Mouse (Mus musculus) retina, embryonic 14.5 days (tissue): ENCODE measurements at regions not wholly inside any gene's neighbourhood (a gene's known extent, or its start where the extent isn't known, plus 50 kb on each side); places are given as distances from the start of the nearest gene placed in this dataset.
A peak's percentile ranks its signal among the peaks of the same experiment; 100 is the strongest.

Experiments
- DNase-seq: peaks from one replicate; pipeline ENCODE4 v3.0.0-alpha.2; 2015; ENCODE audit warnings: low spot score

DNA sequence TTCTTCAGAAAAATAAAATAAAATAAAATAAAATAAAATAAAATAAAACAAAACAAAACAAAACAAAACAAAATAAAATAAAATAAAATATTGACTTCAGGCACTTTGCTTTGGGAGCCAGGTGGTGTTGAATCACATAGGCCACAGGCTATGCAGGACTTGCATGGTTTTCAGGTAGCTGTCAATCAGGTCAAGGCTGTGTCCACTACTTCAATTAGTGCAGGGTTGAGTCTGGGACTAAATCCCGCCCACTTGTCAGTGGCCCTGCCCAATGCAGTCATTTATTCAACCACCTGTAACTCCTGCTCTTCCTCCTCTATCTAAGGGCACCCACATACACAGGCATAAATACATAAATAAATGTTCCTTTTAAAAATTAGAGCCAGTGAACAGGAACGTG lies 497.3 kb upstream of the Gm5415 start:
- no peak for DNase-seq

DNA sequence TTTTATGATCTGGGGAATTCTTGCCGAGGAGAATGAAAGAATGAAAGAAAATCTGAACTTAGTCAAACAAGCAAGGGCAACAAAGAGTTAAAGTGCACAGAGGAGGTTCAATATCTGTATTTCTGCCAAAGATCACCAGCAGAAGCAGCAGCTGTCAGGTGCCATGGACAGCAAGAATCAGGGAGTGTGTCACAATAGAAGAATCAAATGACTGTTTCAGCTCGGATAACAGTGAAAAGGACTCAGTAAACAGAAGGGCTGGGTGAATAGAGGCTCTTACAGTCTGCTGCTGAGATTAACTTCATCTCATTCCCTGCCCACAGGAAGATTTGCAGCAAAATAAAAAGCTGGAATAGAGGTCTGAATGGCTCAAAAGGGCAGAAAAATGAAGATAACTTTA lies 495.3 kb upstream of the Gm5415 start:
- peak; percentile 47 for DNase-seq

DNA sequence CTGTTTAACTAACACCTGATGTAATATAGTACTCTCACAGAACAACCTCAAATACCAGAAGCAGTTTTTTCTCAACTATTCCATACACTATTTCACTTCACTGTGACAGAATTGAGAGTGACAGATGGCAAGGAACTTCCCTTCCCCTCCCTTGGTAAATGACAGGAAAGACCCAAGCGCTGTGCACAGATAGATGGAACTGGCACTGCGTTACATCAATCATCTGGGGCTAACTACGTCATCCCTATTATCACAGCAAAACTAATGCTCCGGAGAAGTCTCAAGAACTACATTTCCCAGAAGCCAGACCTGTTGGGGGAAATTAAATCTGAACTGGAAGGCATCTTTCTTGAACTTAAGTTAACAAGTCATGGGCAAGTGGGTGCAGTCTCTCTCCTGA lies 493.6 kb upstream of the Gm5415 start:
- no peak for DNase-seq

DNA sequence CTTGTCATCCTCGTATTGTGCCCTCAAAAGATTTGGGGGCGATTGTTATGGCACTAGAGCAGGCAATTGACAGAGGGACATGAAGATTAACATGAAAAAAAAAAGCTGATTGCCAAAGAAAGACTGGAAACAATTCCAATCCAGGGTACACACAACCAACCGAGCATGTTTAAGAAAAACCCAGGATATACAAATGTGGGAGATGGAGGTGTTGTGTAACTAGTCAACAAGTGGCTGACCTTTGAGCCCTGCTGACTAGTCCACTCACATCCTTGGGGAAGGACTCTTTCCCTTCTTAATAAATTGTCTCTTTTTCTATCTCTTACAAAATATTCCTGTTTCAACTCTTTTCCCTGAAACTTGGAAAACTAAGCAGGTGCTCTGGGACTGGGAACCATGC lies 484.9 kb upstream of the Gm5415 start:
- DNase-seq: no peak

DNA sequence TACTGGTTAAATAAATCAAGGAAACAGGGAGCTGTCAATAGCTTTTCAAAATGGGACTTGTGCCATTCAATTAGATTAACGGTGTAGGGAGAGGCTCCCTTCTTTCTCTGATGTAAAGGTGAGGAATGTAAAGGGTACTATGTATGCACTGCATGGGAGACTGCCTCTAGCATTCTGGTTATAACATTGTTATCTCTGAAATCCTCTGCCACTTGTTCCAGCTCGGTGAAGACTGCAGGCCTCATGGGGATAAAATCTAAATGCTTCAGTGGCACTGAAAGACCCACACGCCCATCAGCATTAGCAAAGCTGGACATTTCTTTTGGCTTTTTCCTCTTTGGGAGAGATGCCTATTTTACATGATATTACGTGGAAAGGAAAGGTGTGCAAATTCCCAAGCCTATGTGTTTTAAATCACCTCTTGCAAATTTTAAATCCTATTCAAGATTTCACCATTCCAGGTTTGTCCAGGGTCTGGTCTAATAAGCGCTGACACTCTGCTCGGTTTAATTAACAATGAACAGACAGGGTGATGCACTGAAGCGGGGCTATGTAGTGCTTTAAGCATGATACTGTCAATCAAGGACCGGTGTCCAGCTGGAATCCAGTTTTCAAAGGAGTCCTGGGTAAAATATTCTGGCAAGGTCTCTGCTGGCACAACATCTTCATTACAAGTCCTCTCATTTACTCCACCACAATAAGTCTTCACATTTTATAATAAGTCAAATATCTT lies 479.8 kb upstream of the Gm5415 start:
- peak; percentile 69 for DNase-seq

DNA sequence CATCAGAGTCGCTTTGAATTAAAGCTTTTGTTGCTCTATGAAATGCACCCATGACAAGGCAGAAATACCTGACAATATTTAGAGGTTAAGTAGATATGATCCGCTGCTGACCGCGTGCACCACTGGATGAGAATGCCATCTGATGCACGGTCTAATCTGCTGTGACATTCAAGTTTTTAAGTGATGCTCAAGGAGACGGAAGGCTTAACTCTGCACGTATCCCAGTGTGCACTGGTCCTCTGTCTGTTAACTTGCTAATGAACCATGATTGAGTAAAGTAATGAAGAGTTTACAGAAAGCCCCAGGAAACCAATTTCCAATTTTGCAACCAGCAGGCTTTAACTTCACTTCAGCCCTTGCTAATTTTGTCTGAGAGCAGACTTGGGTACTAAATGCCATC lies 478.3 kb upstream of the Gm5415 start:
- peak; percentile 81 for DNase-seq

DNA sequence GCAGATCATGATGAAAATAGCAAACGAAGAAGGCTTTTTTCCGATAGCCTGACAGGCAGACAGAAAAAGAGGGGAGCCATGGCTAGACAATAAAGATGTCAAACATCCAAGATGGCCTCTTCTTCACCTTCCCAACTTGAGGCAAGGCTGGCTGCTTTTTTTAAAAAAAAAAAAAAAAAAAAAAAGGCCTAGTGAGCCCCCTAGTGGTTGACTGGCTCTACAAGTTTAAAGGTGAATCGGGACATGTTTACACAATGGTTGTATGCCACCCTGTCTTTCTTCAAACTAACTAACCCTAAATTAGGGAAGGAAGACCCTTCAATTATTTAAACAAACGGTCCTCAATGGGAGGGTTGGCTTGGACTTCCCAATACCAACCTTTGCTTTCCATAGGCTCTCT lies 475.8 kb upstream of the Gm5415 start:
- DNase-seq: peak; percentile 21

DNA sequence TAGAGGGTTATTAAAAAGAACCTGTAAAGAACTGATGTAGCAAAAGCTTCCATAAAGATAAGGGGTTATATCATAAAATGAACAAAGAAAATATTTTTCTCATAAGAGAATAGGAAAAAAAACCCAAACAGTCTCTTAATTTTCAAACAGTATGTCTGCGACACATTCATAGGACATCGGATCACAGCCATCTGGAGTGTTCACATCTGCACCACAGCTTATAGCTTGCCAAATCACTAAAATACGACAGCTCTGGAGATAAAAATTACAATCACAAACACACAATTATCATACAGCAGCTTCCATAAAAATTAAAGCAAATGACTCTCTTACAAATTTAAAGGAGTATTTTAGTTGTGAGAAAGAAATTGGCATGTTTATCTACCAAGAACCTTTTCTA lies 456.9 kb upstream of the Gm5415 start:
- DNase-seq: no peak

DNA sequence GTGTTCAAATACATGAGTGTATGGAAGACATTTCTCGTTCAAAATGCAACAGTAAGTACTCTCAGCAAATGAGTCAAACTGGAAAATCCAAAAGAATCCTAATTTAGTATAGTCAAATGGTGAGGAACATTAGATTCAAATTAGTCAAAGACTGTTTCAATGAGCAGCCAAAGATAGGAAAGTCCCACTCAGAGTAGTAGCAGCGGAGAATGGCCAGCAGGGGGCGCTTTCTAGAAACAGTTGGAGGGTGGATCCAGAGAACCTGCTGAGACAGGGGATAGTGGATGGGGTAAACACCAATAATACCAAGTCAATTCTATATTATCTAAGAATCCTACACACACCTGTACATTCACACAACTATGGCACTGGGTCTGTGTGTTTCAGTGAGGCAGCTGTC lies 417.9 kb upstream of the Gm5415 start:
- peak; percentile 21 for DNase-seq

DNA sequence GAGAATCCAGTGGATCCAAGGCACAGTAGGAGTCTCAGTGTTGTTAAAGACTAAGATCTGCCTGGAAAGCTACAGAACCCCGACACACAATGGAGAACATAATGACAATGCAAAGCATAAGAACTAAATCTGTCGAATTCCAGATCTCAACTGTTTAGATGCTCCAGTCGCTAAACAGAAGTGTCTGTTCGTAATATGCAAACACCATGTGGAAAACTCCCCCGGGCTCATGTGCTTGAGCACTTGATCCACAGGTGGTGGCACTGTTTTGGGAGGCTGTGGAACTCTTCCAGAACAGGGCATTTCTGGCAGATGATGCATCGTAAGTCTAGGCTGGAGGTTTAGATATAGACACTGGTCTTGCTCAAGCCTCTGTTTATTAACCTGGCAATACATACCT lies 412.2 kb upstream of the Gm5415 start:
- no peak for DNase-seq

DNA sequence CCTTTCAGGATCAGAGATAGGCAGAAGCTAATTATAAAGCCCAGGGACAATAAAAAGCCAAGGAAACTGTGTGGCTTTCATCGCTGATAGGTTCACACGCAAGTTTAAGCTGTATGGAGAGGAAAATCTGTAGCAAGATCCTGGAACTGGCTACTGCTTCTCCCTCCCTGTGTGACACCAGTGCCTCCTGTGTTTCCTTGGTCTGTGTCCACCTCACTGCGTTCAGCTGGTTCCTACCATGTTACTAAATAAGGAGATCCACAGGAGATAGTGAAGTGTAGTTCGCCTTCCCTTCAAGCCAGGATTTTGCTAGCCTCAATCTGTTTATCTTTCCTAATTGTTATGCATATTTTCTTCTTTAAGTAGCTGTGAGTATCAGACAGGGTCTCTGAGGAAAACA lies 399.2 kb upstream of the Gm5415 start:
- DNase-seq: no peak

DNA sequence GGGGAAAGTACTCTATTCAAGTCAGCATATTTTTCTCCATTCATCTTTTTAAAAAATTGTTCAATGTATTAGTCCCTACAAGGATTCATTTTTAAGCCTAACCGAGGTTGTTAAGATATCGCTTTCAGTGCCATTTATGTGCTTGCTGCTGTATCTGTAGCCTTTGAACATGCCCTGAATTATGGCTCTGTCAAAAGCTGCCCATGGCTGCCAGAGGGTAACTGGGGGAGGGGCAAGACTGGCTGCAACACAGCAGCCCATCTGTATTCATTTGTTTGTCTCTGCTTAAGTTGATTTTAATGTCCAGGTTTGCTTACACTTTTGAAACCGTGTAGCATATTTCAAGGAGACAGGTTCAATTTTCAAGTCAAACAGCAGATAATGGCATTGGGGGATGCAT lies 383.3 kb upstream of the Gm5415 start:
- no peak for DNase-seq

DNA sequence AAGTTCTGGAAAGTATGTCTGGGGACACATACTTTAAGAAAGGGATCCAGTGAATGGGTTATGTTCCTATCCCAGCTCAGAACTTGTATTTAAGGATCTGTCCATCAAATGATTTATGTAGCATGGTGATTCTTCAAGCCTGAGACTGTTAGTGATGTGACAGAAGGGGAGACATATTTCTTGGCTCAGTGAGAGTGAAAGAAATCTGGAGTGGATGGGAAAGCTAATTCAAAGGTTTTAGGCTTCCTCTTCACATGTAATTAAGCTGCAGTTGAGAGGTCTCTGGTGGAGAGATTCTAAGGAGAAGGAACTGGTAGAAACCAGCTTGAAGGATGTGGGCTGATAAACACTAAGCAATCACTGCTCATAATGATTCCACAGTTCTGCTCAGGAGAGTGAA lies 355.3 kb upstream of the Gm5415 start:
- DNase-seq: no peak

DNA sequence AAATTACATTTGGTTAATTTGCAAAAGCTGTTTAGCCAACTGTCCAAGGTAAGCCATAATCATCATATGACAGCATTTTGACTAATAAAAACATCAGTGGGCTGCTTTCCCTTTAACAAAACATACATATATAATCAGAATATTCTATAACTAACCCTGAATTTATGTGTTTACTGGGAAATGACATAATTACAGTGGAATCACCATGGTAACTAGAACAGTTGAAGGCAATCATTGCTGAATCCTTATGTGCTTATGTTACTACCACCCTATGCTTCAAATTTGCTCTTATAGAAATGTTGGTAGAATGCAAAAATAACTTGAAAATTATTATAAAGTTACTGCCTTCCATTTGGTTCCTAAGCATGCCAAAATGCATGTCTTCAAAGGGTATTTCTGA lies 340.6 kb upstream of the Gm5415 start:
- no peak for DNase-seq

DNA sequence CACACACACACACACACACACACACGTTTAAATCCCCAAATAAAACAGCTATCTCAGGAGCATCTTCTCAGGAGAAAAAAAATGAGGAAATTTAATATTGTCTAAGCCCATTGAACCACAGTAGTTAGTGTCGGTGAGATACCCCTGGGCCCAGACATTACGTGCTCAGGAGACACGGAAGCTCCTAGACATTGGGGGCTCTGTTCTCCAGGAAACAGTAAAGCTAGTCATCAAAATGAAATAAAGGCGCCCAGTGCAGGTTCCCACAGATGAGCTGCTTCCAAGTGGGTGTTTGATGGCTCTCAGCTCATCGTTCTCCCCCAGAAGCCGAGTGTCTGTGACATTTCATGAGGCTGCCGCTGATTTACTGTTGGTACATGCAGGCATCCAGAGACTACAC lies 325.8 kb upstream of the Gm5415 start:
- DNase-seq: no peak

DNA sequence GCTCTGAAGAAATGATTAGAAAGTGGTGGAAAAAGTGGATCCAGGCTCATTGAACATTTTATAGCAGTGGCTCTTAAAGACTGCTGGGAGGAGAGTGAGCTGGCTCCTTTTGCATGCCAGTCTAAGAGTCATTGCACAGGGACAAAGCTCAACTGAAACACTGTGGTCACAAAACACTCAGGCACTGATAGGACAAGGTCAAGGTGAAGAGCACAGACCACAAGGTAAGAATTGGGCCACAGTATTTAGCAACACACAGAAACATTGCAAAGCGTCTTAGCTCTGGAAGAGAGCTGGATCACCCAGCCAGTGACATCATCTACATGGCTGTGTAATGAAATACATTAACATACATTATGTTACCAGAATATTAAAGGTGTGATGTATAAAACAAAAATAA lies 319.0 kb upstream of the Gm5415 start:
- no peak for DNase-seq

DNA sequence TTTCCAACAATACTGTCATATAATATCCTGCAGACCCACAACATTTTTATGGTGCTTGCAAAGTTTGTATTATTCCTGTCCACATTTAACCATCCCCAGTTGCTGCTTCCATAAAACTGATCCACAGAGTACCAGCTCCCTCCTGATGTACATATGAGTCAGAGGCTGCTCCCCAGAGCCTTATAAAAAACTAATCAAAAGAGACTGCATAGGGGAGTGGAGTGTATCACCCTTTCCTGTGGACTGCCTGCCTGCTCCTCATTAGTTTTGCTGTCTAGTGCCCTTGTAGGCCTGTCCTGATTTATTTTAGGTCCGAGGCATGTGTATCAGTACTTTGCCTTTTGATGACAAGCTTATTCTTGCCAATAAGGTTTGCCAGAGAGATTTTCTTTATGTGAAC lies 310.9 kb upstream of the Gm5415 start:
- no peak for DNase-seq
